Mouse (Mus musculus) thymus, adult 2 months (tissue): ENCODE results near the gene Mmd2.

Experiments
- CTCF ChIP-seq: fragments of 200-500 bp; IDR thresholded peaks from 2 replicates; pipeline ENCODE4 v1.5.1; 2012; ENCODE audit warnings: mild to moderate bottlenecking, control low read depth, low read length, moderate library complexity, borderline replicate concordance; ENCODE audit not compliant: control insufficient read depth, poor library complexity, insufficient read depth; ENCODE audit errors: extremely low read depth
- POLR2A ChIP-seq: fragments of 200-500 bp; IDR thresholded peaks from 2 replicates; pipeline ENCODE4 v1.6.1; 2012; ENCODE audit warnings: mild to moderate bottlenecking, low read length, control low read depth, moderate library complexity; ENCODE audit not compliant: control insufficient read depth, poor library complexity, insufficient read depth; ENCODE audit errors: extremely low read depth

DNA sequence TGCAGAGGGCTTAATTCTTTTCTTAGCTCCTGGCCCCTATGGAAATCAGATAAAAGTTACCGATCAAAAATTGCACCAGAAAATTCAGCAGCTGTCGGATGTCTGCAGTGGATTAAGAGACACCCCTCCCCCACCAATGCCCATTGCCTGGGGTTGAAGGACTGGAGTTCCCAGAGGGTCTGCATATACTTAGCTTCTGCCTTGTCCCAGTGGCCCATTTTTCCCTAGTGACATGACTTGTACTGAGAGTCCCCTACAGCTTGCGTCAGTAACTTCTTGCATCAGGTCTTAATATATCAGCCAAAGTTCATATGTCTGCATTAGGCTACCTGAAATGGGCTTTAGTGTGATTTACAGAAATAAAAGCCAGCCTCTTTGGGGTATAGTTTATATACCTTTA, 41.8 kb upstream of the Mmd2 start:
- TF ChIP-seq CTCF (no peak), POLR2A (no peak)
